Mouse (Mus musculus) left cerebral cortex, adult 6 months (tissue): ENCODE measurements around the gene Ect2l. TPM values are rescaled to one million over a fixed set of nuclear protein-coding genes. Genes with fewer than 3 reads are reported as not detected.

Experiments used
- long read RNA-seq, 2 experiments: library from polyadenylated mRNA; unstranded; transcript quantifications; one replicate each; pipeline ENCODE4 v2.0.0; 2019 to 2020
- polyA plus RNA-seq: library from polyadenylated mRNA; unstranded; fragments of <200 nt; fragmentation: Nextera tagmentation; gene quantifications from 2 replicates; pipeline ENCODE4 v1.2.3, GENCODE M21; 2021

The Ect2l gene
- polyA plus RNA-seq, result 0.15 TPM in 1 of 2 replicates, not detected in the other
- long read RNA-seq, experiment 1, result 0 reads
- long read RNA-seq, experiment 2, partial matches to known transcripts, result 0 of 1 reads
- long read RNA-seq, experiment 2, other reads (novel, unspliced or antisense), result 1 of 1 reads

GRCm38 (mm10) chr10:18210726-18211125 is at the start of gene Ect2l:
Ect2l (minus strand) TSS chr10:18210890.

GRCm38 (mm10) chr10:18234560-18235401 is 24.1 kb upstream of the Ect2l start, which contains the start of gene Ccdc28a:
Ccdc28a (minus strand) TSS chr10:18234998.

Other genes with a start within 250 kb of the Ect2l start
- gene Abracl, start 187.6 kb downstream of the Ect2l start, polyA plus RNA-seq, result 35.0 and 39.5 TPM in 2 replicates
- 6.2 and 6.4 TPM in 2 replicates for gene Reps1, start 155.0 kb downstream of the Ect2l start, polyA plus RNA-seq
- 37.4 and 46.8 TPM in 2 replicates for gene Ccdc28a, start 24.1 kb upstream of the Ect2l start, polyA plus RNA-seq
- gene Nhsl1, start 108.1 kb upstream of the Ect2l start, polyA plus RNA-seq, result 6.8 and 6.9 TPM in 2 replicates